Mouse (Mus musculus) brain, embryonic 14.5 days (tissue): ENCODE data around the gene Xaf1.

Experiments used
- CTCF ChIP-seq: fragments of 200-500 bp; IDR thresholded peaks from 2 replicates; pipeline ENCODE4 v1.5.1; 2012; ENCODE audit warnings: inconsistent platforms, mild to moderate bottlenecking, moderate library complexity, borderline replicate concordance; ENCODE audit not compliant: insufficient read depth, insufficient read length; ENCODE audit errors: extremely low read depth
- POLR2A ChIP-seq: fragments of 200-500 bp; IDR thresholded peaks from 2 replicates; pipeline ENCODE4 v1.6.1; 2012; ENCODE audit warnings: mild to moderate bottlenecking, inconsistent platforms, borderline replicate concordance; ENCODE audit not compliant: poor library complexity, insufficient read depth, insufficient read length, severe bottlenecking; ENCODE audit errors: extremely low read depth

- TF ChIP-seq POLR2A = no peak
- peak; percentile 82 for TF ChIP-seq CTCF
These were observed 41.3 kb downstream of the Xaf1 start for GRCm38 (mm10) chr11:72342549-72343237.
